Mouse (Mus musculus): ENCODE results near the gene Gm10577.
A peak's percentile ranks its signal among the peaks of the same experiment; 100 is the strongest.

The Gm10577 gene

GRCm38 (mm10) chr4:100994442-100995255, 25.8 kb downstream of the Gm10577 start:
- DNase-seq, result peak; percentile 87

GRCm38 (mm10) chr4:100992086-100992485, 28.4 kb downstream of the Gm10577 start:
- peak; percentile 43 for DNase-seq

- DNase-seq, result no peak
These were observed 29.5 kb downstream of the Gm10577 start for GRCm38 (mm10) chr4:100990996-100991395.

- no peak for DNase-seq
These were observed 32.2 kb downstream of the Gm10577 start for GRCm38 (mm10) chr4:100988231-100988799.

GRCm38 (mm10) chr4:100987187-100987586, 33.3 kb downstream of the Gm10577 start:
- DNase-seq, result no peak

GRCm38 (mm10) chr4:100977522-100977921, 43.0 kb downstream of the Gm10577 start:
- no peak for DNase-seq

- DNase-seq, result no peak
These were observed 46.0 kb downstream of the Gm10577 start for GRCm38 (mm10) chr4:100974455-100975035.

GRCm38 (mm10) chr4:100973641-100974454, 46.6 kb downstream of the Gm10577 start:
- no peak for DNase-seq
